Mouse (Mus musculus): Measurements from ENCODE around the gene Xpo1.
"Not testable (repeated sequence)": the region's sequence is repeated elsewhere in the genome, so short reads cannot be mapped to it uniquely, and the experiment has no call there.

Gene Xpo1

DNA sequence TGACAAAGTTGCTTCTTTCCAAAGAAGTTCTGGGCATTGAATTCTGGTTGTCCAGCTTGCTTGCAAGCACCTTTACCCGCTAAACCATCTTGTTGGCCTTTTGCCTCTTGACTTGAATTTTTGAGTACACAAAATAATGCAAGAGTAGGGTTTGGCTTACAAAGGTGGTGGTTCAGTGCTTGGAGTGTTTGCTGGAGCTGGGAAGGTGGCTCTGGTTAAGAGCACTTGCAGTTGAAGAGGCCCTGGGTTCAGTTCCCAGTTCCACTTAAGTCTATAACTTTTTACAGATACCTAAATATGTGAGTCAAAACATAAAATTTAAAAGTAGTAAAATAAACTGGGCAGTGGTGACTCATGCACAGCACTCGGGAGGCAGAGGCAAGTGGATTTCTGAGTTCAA lies 42.5 kb downstream of the Xpo1 start:
- DNase-seq (ENCODE audit: low read depth, low spot score) = no peak

DNA sequence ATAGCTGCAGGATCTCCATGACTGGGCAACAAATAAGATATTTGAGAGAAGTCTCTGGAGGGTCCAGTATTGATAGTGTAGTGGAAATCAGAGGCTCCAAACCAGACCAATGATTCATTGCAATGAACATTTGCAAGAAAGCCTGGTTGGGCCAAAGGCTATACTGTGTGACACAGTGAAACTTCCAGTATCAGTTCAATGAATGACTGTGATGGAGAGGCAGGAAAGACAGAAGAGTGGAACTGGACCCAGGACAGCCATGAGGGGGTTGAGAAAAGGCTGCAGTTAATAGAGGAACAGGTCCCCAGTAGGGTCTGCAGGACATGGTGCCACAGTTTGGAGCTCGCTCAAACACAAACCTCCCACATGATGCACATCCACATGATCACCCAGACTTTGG lies 44.1 kb downstream of the Xpo1 start:
- no peak for DNase-seq (ENCODE audit: low read depth, low spot score)

DNA sequence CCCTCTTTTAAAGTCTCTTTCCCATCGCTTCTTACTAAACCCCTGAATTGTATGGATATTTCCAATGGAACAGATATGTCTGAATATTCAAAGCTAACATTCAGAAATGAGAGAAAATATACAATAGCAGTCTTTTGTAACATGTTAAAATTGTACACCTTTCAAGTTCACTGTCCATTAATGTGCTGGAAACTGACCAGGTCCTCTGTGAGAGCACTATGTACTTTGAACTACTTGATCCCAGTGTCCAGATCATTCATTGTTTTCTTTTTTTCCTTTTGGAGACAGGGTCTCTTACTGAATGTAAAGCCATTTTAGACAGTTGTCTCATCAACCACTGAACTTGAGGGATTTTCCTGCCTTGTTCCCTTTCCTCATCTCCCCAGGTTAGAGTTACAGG lies 47.3 kb downstream of the Xpo1 start:
- no peak for DNase-seq (ENCODE audit: low read depth, low spot score)

DNA sequence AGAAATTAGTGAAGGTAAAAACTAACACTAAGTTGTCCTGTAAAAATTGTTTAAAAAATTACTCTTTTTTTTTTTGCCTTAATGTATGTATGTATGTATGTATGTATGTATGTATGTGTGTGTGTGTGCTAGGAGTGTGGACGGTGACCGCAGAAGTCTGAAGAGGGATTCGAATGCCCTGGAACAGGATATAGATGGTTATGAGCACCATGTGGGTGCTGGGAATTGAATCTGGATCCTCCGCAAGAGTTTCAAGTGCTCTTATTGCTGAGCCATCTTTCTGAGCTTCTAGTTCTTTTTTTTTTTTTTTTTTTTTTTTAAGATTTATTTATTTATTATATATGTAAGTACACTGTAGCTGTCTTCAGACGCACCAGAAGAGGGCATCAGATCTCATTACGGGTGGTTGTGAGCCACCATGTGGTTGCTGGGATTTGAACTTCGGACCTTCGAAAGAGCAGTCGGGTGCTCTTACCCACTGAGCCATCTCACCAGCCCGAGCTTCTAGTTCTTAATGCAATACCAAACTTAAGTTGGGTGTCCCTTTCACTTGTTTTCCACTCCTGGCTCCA lies 49.3 kb downstream of the Xpo1 start:
- not testable (repeated sequence) for DNase-seq (ENCODE audit: low read depth, low spot score)

DNA sequence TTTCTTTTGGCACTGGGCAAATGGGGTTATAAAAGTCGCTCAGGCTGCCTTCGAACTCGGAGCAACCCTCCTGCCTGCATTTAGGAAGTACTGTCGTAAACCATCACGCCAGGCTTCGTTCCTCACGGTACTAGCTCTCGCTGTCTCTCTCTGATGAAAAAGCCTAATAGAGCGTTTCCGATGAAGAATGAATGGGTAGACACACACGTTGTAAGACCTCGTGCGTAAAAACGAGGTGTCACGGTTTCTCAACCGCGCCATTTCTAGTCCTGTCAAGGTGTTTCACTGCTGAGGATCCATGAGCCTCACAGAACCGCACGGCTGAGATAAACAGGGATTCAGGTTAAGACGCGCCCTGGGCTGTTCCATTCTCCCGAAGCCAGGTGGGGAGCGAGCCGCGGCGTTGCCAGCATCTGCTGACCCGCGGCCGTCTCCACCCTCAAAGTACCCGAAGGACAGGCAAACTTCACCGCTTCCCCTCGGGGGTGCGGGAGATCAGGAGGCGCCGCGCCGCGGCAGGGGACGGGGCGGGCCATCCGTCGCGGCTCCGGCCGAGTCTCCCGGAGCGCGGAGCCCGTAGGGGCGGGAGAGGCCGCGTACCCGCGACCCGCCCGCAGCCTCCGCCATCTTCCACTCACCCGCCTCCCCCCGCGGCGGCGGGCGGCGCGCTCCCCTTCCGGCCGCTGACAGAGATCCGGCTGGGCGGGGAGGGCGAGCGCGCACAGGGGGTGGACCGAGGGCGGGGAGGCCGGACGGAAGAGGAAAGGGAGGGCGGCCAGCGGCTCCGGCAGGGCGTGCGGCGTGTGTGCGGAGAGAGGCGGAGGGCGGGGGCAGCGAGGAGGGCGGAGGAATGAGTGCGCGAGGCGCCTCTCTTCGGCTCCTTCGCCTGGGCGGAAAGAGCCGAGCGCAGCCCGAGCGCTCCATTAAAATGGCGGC lies 50.1 kb downstream of the Xpo1 start:
- peak; percentile 96 for DNase-seq (ENCODE audit: low read depth, low spot score)

- DNase-seq (ENCODE audit: low read depth, low spot score) = peak; percentile 15
These were observed 51.1 kb downstream of the Xpo1 start, which contains the start of gene Usp34 for GRCm38 (mm10) chr11:23306764-23307565. TSS of gene Usp34 (plus strand) at chr11:23306895.

DNA sequence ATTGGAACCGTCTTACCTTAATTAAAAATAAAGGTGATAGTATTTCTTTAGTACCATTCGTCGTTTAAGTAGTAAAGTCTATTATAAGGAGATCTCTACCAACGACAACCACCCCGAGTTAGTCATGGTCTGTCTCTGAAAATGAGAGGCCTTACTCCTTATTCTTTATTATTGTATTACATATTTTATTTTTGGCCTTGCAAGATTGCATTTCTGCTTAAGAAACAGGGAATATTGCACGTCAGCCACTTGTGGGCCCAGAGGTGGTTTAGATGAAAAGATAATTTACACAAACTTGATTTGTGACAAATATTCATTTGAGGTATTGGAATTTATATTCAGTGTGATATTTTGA lies 51.7 kb downstream of the Xpo1 start:
- DNase-seq (ENCODE audit: low read depth, low spot score) = no peak

GRCm38 (mm10) chr11:23313496-23313895 lies 57.7 kb downstream of the Xpo1 start:
- DNase-seq (ENCODE audit: low read depth, low spot score) = no peak

DNA sequence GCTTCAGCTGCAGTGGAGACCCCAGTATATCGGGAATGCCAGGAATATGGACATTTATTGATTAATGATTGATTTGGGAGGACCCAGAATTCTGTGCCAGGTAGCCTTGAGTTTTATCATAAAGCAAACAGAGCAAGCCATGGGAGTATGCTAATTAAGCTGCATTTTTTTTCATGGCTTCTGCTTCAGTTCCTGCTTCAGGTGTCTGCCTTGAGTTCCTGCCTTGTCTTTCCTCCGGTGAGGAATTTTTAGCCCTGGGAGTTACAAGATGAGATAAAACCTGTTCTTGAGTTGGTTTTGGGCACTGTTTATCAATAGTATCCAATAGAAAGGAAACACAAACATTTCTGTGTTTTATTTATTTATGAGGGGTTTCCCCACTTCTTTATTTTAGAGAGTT lies 73.6 kb downstream of the Xpo1 start:
- no peak for DNase-seq (ENCODE audit: low read depth, low spot score)

GRCm38 (mm10) chr11:23332136-23332535 lies 76.3 kb downstream of the Xpo1 start:
- no peak for DNase-seq (ENCODE audit: low read depth, low spot score)

DNA sequence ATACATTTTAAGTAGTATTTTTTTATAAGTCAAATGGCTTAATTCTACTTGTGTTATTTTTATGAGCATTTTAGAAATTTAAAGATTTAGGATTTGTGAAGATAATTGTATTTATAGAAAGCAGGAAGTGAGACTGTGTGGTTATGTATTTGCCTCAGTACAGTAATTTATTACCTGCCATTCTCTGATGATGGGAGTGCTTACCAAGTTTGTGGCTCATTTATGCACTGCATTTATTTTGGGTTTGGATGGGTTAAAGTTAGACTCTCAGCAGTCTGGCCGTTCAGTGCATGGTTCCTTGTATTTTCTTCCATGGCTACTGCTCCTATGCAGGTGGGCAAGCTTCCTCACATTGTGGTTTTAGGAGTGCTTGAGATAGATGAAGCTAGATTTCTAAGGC lies 79.3 kb downstream of the Xpo1 start:
- DNase-seq (ENCODE audit: low read depth, low spot score) = no peak

Measured in mesoderm, embryonic 11.5 days (tissue).